Mouse (Mus musculus) hindbrain, embryonic 16.5 days (tissue): ENCODE measurements at regions not wholly inside any gene's neighbourhood (a gene's known extent, or its start where the extent isn't known, plus 50 kb on each side); places are given as distances from the start of the nearest gene placed in this dataset.
"Not testable (repeated sequence)": the region's sequence is repeated elsewhere in the genome, so short reads cannot be mapped to it uniquely, and the experiment has no call there.

Experiments used
- ATAC-seq: fragments of 200-750 bp; cut with Nextera tagmentation; 2 replicates; pipeline ENCODE4 v1.8.0; 2017; ENCODE audit warnings: moderate TSS enrichment, moderate library complexity
- H3K27ac ChIP-seq: fragments of 300-500 bp; sonication (generic); 2 replicates; pipeline ENCODE4 v1.5.1; 2014; ENCODE audit warnings: low read depth, mild to moderate bottlenecking, control low read depth, low read length, moderate library complexity
- H3K27me3 ChIP-seq: fragments of 300-500 bp; sonication (generic); replicated peaks from 2 replicates; pipeline ENCODE4 v1.6.1; 2014; ENCODE audit warnings: low read length; ENCODE audit not compliant: control insufficient read depth, insufficient read depth
- H3K36me3 ChIP-seq: fragments of 300-500 bp; sonication (generic); 2 replicates; pipeline ENCODE4 v1.6.1; 2014; ENCODE audit warnings: mild to moderate bottlenecking, low read length, moderate library complexity, mixed read lengths; ENCODE audit not compliant: control insufficient read depth, insufficient read depth
- H3K4me1 ChIP-seq: fragments of 300-500 bp; sonication (generic); 2 replicates; pipeline ENCODE4 v1.6.1; 2014; ENCODE audit warnings: low read depth, low read length; ENCODE audit not compliant: control insufficient read depth, insufficient read depth
- H3K4me2 ChIP-seq: fragments of 300-500 bp; sonication (generic); 2 replicates; pipeline ENCODE4 v1.6.1; 2014; ENCODE audit warnings: mild to moderate bottlenecking, low read length, control low read depth, moderate library complexity
- H3K4me3 ChIP-seq: fragments of 300-500 bp; sonication (generic); 2 replicates; pipeline ENCODE4 v1.5.1; 2014; ENCODE audit warnings: mild to moderate bottlenecking, low read length, control low read depth, moderate library complexity
- H3K9ac ChIP-seq: fragments of 300-500 bp; sonication (generic); 2 replicates; pipeline ENCODE4 v1.6.1; 2014; ENCODE audit warnings: low read depth, mild to moderate bottlenecking, control low read depth, low read length, moderate library complexity
- H3K9me3 ChIP-seq: fragments of 300-500 bp; sonication (generic); 2 replicates; pipeline ENCODE4 v1.6.1; 2014; ENCODE audit warnings: mild to moderate bottlenecking, low read length, moderate library complexity; ENCODE audit not compliant: control insufficient read depth
- WGBS: fragments of 180-500 bp; shearing (Covaris S2); extraction: QIAGEN DNeasy Blood & Tissue Kit; methylation state at CpG from one replicate; pipeline ENCODE4 v1.1.7; 2014; 5-methylcytosine and 5-hydroxymethylcytosine counted together

DNA sequence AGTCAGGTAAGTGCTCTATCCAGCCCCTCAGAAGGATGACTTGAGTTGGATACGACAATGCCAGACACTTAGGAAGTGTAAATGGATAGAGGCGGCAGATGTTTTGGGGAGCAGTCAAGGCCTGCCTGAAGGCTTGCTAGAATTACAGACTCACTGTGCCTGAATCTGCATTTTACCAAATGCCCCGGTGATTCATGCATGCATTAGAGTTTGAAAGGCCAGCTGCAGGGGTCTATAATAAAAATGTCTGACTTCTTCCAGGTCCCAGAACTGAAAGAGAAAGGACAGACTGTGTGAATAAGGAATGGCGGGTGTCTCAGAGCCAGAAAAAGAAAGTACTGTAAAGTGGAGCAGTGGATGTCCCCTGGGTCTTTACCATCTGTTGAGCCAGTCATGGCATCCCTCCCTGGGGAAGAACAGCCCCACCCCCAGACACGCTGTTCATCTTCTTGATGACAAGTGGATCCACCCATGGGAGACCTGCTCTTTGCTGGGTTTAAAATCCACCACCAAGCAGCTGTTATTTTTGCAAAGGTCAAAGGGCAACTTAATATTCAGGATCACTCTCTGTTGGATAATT lies 140.6 kb upstream of the Stt3b start:
- WGBS, result 57% methylated on average over 5 of the region's 5 CpGs
- no peaks in the 10 kb centered on the region for H3K4me1 ChIP-seq
- no peaks in the 10 kb centered on the region for H3K36me3 ChIP-seq
- ATAC-seq, result no peak
- H3K4me2 ChIP-seq, result no peak overlapping the region
- H3K27ac ChIP-seq, result no peak overlapping the region
- H3K4me3 ChIP-seq, result no peak overlapping the region
- peaks cover 3% of the 10 kb centered on the region; the same call in 1 of the 2 replicates for H3K9me3 ChIP-seq
- H3K9ac ChIP-seq, result no peak overlapping the region
- H3K27me3 ChIP-seq, result no peaks in the 10 kb centered on the region

DNA sequence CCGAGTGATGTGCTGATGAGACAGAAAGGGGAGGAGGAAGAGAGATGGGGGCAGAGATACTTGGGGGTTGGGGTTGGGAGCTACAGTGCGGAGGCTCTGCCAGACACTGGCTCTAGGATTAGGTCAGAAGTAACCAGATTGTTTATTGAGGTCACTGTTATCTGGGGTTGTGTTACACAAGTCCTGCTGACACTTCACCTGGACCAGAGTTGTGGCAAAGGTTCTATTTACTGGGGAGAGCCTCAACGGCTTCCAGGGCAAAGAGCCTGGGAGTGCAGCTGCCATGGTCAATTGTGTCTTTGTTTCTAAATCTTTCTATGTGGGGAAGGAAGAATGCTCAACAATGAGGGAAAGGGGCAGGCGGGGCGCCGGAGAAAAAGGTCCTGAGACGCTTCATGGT lies 144.6 kb upstream of the Stt3b start:
- H3K4me2 ChIP-seq, result no peak overlapping the region
- no peaks in the 10 kb centered on the region for H3K4me1 ChIP-seq
- ATAC-seq, result no peak
- no peak overlapping the region for H3K27ac ChIP-seq
- H3K27me3 ChIP-seq, result no peaks in the 10 kb centered on the region
- H3K9me3 ChIP-seq, result no peaks in the 10 kb centered on the region
- H3K4me3 ChIP-seq, result no peak overlapping the region
- WGBS, result 77% methylated on average over 7 of the region's 7 CpGs
- no peaks in the 10 kb centered on the region for H3K36me3 ChIP-seq
- H3K9ac ChIP-seq, result no peak overlapping the region

DNA sequence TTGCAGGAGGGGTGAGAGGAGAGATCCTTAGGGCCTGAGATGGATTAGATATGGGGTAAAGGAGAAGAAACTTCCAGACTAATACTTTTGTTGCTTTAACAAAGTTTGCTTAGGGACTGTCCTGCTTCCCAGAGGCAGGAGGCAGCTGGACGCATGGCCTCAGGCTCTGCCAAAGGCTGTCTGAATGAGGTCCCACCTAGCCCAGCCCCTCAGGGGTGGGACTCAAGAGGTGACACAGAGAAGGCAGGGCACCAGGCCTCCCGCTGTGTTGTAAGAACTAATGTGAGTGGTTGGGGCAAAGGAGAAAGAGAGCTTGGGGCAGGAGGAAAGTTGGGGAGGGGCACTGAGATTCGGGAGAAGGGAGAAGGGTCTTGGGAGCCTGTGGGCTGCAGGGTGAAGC lies 145.9 kb upstream of the Stt3b start:
- Histone ChIP-seq H3K4me1 (no peaks in the 10 kb centered on the region), H3K9ac (no peak overlapping the region), H3K9me3 (no peaks in the 10 kb centered on the region), H3K4me2 (no peak overlapping the region), H3K36me3 (no peaks in the 10 kb centered on the region), H3K27me3 (no peaks in the 10 kb centered on the region), H3K4me3 (no peak overlapping the region), H3K27ac (no peak overlapping the region)
- ATAC-seq, result no peak
- WGBS, result 49% methylated on average over 3 of the region's 3 CpGs

DNA sequence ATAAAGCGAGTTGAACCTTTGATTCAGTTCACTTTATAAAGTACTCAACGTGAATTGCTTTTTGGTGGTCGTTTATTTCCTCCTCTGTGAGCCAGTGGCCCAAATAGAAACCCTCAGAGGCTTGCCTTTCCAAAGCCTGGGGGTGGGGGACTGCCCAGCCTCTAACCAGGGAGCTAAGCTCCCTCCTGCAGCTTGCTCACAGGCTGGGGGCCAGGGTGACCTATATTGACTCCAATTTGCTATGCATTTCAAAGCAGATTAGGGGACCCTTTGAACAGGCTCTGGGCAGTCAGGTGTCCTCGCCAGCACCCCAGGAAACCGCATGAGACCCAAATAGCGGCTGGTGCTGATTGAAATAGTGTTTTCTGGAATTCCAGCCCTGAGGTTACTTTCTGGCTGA lies 146.4 kb upstream of the Stt3b start:
- H3K36me3 ChIP-seq, result no peaks in the 10 kb centered on the region
- ATAC-seq, result no peak

DNA sequence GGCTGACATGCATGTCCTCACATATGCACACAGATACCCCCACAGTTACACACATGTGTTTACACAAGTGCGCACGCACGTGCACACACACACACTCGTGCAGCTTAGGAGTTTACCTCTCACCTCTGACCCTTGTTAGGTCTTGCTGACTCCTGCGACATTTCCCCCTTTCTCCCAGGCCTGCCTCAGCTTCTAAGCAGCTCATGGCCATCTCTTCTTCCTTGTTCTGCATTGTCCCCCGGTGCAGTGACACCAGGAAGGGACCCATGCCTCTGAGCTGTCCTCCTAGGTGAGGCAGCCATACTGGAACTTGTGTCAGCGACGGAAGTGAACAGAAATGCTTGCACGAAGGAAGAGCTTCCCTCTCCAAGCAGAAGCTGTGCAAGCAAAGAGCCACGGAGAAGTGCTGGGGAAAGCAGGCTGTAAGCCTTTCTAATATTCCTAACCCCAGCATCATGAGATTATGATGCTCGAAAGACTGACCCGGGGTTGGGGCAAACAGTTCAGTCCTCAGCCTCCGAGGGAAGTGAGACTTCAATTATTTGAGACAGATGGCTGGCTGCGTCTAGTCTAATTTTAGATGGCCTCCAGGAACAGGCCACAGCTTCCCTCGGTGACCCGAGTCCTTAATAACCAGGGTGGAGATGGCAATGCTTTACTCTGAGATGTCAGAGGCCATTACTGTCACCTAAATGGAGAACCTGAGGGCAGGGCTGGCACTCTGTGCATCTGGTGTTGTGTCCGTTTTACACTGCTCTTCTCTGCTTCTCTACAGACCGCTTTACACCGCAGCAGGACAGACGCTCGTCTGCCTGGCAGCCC lies 147.9 kb upstream of the Stt3b start:
- 75% methylated on average over 21 of the region's 21 CpGs for WGBS

More for the DNA sequence above, 146.4 kb upstream of the Stt3b start:
- Histone ChIP-seq H3K4me2 (no peak overlapping the region), H3K4me3 (no peak overlapping the region), H3K9me3 (no peaks in the 10 kb centered on the region), H3K4me1 (no peaks in the 10 kb centered on the region), H3K27me3 (no peaks in the 10 kb centered on the region), H3K27ac (no peak overlapping the region), H3K9ac (no peak overlapping the region)
- WGBS, result 22% methylated on average over 6 of the region's 6 CpGs

DNA sequence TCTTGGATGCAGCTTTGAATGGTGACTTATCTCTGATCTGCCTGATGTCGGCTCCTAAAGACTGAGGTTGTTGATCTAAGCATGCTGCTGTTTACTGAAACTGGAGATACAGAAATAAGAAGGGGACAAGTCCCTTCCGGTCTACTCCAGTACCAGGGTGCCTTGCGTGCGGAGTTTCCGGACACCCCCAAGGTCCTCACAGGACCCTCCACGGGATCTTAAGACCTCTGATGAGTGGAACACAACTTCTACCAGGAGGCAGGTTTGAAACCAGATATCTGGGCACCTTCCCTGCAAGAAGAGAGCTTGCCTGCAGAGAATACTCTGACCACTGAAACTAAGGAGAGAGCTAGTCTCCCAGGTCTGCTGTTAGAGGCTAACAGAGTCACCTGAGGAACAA lies 148.9 kb upstream of the Stt3b start:
- WGBS, result 94% methylated on average over 6 of the region's 6 CpGs
- H3K4me2 ChIP-seq, H3K27me3 ChIP-seq, ATAC-seq, H3K4me1 ChIP-seq, H3K27ac ChIP-seq, H3K4me3 ChIP-seq, H3K9ac ChIP-seq, H3K36me3 ChIP-seq, H3K9me3 ChIP-seq: not testable (repeated sequence)

More for the DNA sequence above, 147.9 kb upstream of the Stt3b start:
- Histone ChIP-seq H3K4me2 (no peak overlapping the region), H3K9ac (no peak overlapping the region), H3K9me3 (no peaks in the 10 kb centered on the region), H3K4me3 (no peak overlapping the region), H3K36me3 (no peaks in the 10 kb centered on the region), H3K27me3 (no peaks in the 10 kb centered on the region), H3K27ac (no peak overlapping the region), H3K4me1 (no peaks in the 10 kb centered on the region)
- no peak for ATAC-seq

DNA sequence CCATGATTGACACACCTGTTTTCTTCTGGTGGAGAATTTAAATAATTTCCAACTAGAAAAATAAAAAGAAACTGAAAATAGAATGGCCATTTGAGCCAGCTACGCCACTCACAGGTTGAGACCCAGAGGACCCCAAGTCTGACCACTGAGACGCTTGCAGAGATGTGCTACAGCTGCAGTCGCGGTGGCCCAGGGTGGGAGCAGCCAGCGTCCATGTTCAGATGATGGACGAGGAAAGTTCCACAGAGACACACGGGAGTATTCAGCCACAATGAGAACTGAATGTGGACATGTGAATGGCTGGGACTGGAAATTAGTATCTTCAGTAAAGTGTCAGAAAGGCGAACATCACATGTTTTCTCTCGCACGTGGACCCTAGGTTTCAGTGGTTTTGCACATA lies 155.1 kb upstream of the Stt3b start:
- WGBS, result 91% methylated on average over 10 of the region's 10 CpGs
- Histone ChIP-seq H3K27me3 (no peaks in the 10 kb centered on the region), H3K4me3 (no peak overlapping the region), H3K9me3 (no peaks in the 10 kb centered on the region), H3K9ac (no peak overlapping the region), H3K36me3 (no peaks in the 10 kb centered on the region), H3K4me1 (no peaks in the 10 kb centered on the region), H3K4me2 (no peak overlapping the region), H3K27ac (no peak overlapping the region)
- ATAC-seq, result no peak

DNA sequence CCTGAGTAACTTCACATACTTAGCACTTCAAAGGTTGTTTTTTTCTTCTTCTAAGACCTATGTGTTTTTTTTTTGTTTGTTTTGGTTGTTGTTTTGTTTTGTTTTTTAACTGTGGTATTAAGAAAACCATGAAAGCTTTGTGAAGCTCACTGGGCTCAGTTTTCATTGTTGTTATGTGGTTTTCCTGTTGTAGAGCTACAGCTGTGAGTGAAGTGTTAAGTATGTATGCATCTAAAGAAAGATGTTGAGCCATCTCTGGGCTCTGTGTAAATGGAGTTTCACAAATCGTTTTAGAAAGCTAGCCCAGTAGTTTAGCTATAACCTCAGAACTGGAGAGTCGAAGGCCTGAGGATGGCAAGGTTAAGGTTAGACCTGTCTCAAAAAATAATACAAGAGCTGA lies 158.4 kb upstream of the Stt3b start:
- WGBS, result 94% methylated on average over 2 of the region's 2 CpGs
- Histone ChIP-seq H3K4me1 (no peaks in the 10 kb centered on the region), H3K36me3 (no peaks in the 10 kb centered on the region), H3K27me3 (no peaks in the 10 kb centered on the region), H3K4me3 (no peak overlapping the region), H3K9me3 (no peaks in the 10 kb centered on the region), H3K4me2 (no peak overlapping the region), H3K9ac (no peak overlapping the region), H3K27ac (no peak overlapping the region)
- no peak for ATAC-seq

DNA sequence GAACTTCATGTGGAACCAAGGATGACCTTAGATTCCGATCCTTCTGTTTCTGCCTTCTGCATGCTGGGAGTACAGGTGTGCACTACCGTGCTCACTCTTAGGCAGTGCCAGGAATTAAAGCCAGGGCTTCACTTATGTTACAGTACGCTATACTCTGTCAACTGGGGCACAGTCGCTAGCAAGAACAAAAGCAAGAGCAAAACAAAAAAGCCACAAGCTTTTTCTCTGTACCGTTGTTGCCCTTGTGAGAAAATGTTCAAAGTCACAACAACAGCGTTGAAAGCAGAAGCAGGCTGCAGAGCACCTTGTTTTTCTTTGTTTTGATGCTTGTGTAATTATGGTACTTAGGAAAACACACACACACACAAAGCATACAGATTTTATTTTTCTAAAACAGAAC lies 161.4 kb upstream of the Stt3b start:
- no peaks in the 10 kb centered on the region for H3K36me3 ChIP-seq
- H3K4me3 ChIP-seq, result no peak overlapping the region
- no peaks in the 10 kb centered on the region for H3K27me3 ChIP-seq
- no peaks in the 10 kb centered on the region for H3K9me3 ChIP-seq
- no peak for ATAC-seq
- no peak overlapping the region for H3K27ac ChIP-seq
- H3K9ac ChIP-seq, result no peak overlapping the region
- no peaks in the 10 kb centered on the region for H3K4me1 ChIP-seq
- H3K4me2 ChIP-seq, result no peak overlapping the region
- 86% methylated on average over 6 of the region's 6 CpGs for WGBS
